Mouse (Mus musculus): ENCODE measurements around the gene Aff2. TPM values are rescaled to one million over a fixed set of nuclear protein-coding genes. Genes with fewer than 3 reads are reported as not detected.

Gene Aff2
- polyA plus RNA-seq (2014; fragmentation: Illumina TruSeq; extraction: RNeasy Lipid Tissue Mini Kit (QIAGEN cat#74804); ENCODE audit: low read depth, low replicate concordance): 2.0 TPM

GRCm38 (mm10) chrX:69360238-69361054 lies at the start of gene Aff2:
Gene Aff2 (plus strand): TSS chrX:69360294.

Data from heart, adult 10 weeks (tissue).